Mouse (Mus musculus): Measurements from ENCODE around the gene Dstn. TPM values are rescaled to one million over a fixed set of nuclear protein-coding genes. Genes with fewer than 3 reads are reported as not detected.

Dstn gene
- 371 and 373 TPM in 2 replicates for polyA plus RNA-seq (2014; fragmentation: Nextera tagmentation; extraction: Ambion mirVana)

DNA sequence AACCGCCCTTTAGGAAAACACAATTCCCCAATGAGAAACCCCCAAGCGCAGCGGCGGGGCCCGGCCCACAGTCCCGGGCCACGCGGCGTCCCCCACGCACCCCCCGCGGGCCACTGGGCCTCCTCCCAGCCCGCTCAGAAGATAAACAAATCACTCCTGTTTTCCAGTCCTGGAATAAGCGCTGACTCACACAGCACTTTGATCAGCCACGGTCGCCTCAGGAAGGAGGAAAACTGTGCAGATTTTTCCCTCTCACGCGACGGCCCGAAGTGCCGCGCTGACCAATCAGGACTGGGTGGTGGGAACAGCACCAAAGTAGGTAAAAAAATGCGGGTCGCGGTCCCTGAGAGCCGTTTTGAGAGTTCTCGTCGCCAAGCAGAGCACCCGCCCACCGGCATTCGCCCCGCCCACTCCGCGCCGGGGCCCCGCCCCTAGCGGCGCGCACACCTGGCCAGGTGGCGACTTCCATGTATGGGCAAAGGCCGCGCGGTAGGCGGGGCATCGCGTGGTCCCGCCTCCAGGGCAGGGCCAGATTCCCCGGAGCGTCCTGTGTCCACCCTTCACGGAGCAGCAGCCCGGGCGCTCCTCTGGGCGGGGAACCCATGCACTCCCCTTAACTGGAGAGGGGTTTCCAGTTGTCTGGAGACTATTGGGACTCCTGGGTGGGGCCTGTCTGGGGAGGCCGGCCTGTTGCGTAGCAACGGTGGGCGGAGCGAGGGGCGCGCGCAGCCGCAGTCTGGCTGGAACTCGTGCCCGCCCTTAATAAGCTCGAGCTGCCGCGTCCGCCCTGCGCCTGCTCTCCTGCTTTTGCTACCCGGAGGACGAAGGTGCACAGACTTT is at the start of gene Dstn:
Gene Dstn (plus strand): TSS at position 561 of the 840 bp plus-strand sequence.
- H3K9me3 ChIP-seq (ENCODE audit: control insufficient read depth, low read length) = no peaks in the 10 kb centered on the region
- peak within 1 kb of the TSS; percentile 87 for H3K9ac ChIP-seq (ENCODE audit: low read length)
- 0 out of 2 replicates have a peak, but pooled peaks cover 3% of the 10 kb centered on the region for H3K4me1 ChIP-seq (ENCODE audit: control insufficient read depth, insufficient read depth, low read length)
- H3K36me3 ChIP-seq (ENCODE audit: control insufficient read depth, insufficient read depth, low read length) = no peaks in the 10 kb centered on the region
- no peaks in the 10 kb centered on the region for H3K27me3 ChIP-seq (ENCODE audit: control insufficient read depth, insufficient read depth, low read length)
- ATAC-seq (ENCODE audit: insufficient number of reproducible peaks, low FRiP score, low TSS enrichment, low read depth) (peak; percentile 98), DNase-seq (ENCODE audit: low spot score) (peak; percentile 98)
- peak within 1 kb of the TSS; percentile 95 for H3K27ac ChIP-seq (replicated peaks; ENCODE audit: low read depth, low read length)
- peak within 1 kb of the TSS; percentile 75 for H3K4me3 ChIP-seq (ENCODE audit: low read depth, low read length)
- peak within 1 kb of the TSS; percentile 74 for H3K4me2 ChIP-seq (ENCODE audit: low read depth, severe bottlenecking)
- WGBS = under 1% methylated on average over 62 of the region's 71 CpGs

DNA sequence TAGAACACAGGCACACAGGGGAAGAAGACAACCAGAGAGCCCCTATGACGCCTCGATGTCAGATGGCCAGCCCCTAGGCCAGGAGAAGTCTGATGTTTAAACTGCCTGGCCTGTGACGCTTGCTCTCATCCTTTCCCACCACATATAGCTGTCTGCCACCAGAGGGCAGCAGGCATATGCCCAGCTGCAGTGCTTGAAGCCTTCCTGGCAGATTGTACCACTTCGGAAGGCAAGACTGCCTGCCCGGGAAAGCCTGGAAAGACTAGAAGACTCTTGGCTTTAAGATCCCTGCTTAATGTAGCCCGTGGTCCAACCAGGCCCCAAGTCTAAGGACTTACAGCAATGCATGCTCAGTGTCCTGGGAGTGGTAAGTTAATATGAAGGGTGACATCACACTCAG is 47.8 kb upstream of the Dstn start:
- WGBS = 7% methylated on average over 6 of the region's 6 CpGs
- Histone ChIP-seq H3K4me3 (ENCODE audit: low read depth, low read length) (no peak overlapping the region), H3K36me3 (ENCODE audit: control insufficient read depth, insufficient read depth, low read length) (no peaks in the 10 kb centered on the region), H3K4me2 (ENCODE audit: low read depth, severe bottlenecking) (no peak overlapping the region), H3K27ac (replicated peaks; ENCODE audit: low read depth, low read length) (no peak overlapping the region), H3K27me3 (ENCODE audit: control insufficient read depth, insufficient read depth, low read length) (no peaks in the 10 kb centered on the region), H3K9me3 (ENCODE audit: control insufficient read depth, low read length) (no peaks in the 10 kb centered on the region), H3K9ac (ENCODE audit: low read length) (no peak overlapping the region), H3K4me1 (ENCODE audit: control insufficient read depth, insufficient read depth, low read length) (no peaks in the 10 kb centered on the region)
- DNase-seq (ENCODE audit: low spot score) = peak; percentile 81
- ATAC-seq (ENCODE audit: insufficient number of reproducible peaks, low FRiP score, low TSS enrichment, low read depth) = peak; percentile 61; the same call in 1 of the 2 replicates

- 49% methylated on average over 10 of the region's 10 CpGs for WGBS
- DNase-seq (ENCODE audit: low spot score) = no peak
Measured at GRCm38 (mm10) chr2:143870936-143871688, 44.0 kb upstream of the Dstn start.

GRCm38 (mm10) chr2:143876026-143876425 is 39.1 kb upstream of the Dstn start:
- ATAC-seq (ENCODE audit: insufficient number of reproducible peaks, low FRiP score, low TSS enrichment, low read depth) = no peak
- no peak overlapping the region for H3K4me3 ChIP-seq (ENCODE audit: low read depth, low read length)
- no peaks in the 10 kb centered on the region for H3K4me1 ChIP-seq (ENCODE audit: control insufficient read depth, insufficient read depth, low read length)
- no peaks in the 10 kb centered on the region for H3K27me3 ChIP-seq (ENCODE audit: control insufficient read depth, insufficient read depth, low read length)
- 83% methylated on average over 1 of the region's 1 CpGs for WGBS
- no peaks in the 10 kb centered on the region for H3K9me3 ChIP-seq (ENCODE audit: control insufficient read depth, low read length)
- DNase-seq (ENCODE audit: low spot score) = no peak
- no peak overlapping the region for H3K4me2 ChIP-seq (ENCODE audit: low read depth, severe bottlenecking)
- H3K27ac ChIP-seq (replicated peaks; ENCODE audit: low read depth, low read length) = no peak overlapping the region
- no peaks in the 10 kb centered on the region for H3K36me3 ChIP-seq (ENCODE audit: control insufficient read depth, insufficient read depth, low read length)
- H3K9ac ChIP-seq (ENCODE audit: low read length) = no peak overlapping the region

More at GRCm38 (mm10) chr2:143870936-143871688, 44.0 kb upstream of the Dstn start:
- no peaks in the 10 kb centered on the region for H3K9me3 ChIP-seq (ENCODE audit: control insufficient read depth, low read length)
- no peak overlapping the region for H3K4me3 ChIP-seq (ENCODE audit: low read depth, low read length)
- no peak overlapping the region for H3K27ac ChIP-seq (replicated peaks; ENCODE audit: low read depth, low read length)
- H3K27me3 ChIP-seq (ENCODE audit: control insufficient read depth, insufficient read depth, low read length) = no peaks in the 10 kb centered on the region
- no peaks in the 10 kb centered on the region for H3K36me3 ChIP-seq (ENCODE audit: control insufficient read depth, insufficient read depth, low read length)
- H3K4me1 ChIP-seq (ENCODE audit: control insufficient read depth, insufficient read depth, low read length) = no peaks in the 10 kb centered on the region
- H3K9ac ChIP-seq (ENCODE audit: low read length) = no peak overlapping the region
- no peak for ATAC-seq (ENCODE audit: insufficient number of reproducible peaks, low FRiP score, low TSS enrichment, low read depth)
- no peak overlapping the region for H3K4me2 ChIP-seq (ENCODE audit: low read depth, severe bottlenecking)

DNA sequence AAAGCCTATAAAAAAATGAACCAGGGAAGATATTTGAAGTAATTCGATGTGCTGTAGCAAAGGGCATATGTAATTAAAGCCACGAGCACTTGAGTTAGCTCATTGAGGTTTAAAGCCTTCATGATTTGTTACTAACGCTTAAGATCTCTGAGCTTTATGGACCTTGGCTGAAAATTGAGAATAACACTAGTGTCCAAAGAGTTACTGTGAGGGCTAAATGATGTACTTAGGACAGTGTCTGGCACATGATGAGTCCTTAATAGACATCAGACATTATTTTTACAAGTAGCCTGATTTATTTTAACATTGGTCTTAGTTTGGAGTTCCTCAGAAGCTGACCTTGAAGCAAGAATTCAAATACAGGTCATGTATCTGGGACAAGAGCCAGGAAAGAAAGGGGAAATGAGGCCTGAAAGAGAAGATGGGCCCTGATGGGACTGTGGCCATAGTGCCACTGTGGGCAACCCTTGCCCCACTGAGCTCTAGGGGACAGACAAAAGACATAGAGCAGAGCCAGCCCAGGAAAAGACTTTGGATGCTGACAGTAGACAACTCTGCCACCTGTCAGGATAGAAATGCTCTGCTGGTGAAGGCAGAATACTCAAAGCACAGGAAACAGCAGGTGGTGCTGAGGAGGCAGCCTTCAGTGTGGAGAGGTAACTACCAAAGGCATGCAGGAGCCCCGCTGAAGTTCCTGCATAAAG is 38.0 kb upstream of the Dstn start:
- Histone ChIP-seq H3K4me2 (ENCODE audit: low read depth, severe bottlenecking) (no peak overlapping the region), H3K27ac (replicated peaks; ENCODE audit: low read depth, low read length) (no peak overlapping the region), H3K4me3 (ENCODE audit: low read depth, low read length) (no peak overlapping the region), H3K4me1 (ENCODE audit: control insufficient read depth, insufficient read depth, low read length) (no peaks in the 10 kb centered on the region), H3K9ac (ENCODE audit: low read length) (no peak overlapping the region), H3K36me3 (ENCODE audit: control insufficient read depth, insufficient read depth, low read length) (no peaks in the 10 kb centered on the region), H3K9me3 (ENCODE audit: control insufficient read depth, low read length) (no peaks in the 10 kb centered on the region), H3K27me3 (ENCODE audit: control insufficient read depth, insufficient read depth, low read length) (no peaks in the 10 kb centered on the region)
- 63% methylated on average over 4 of the region's 4 CpGs for WGBS
- ATAC-seq (ENCODE audit: insufficient number of reproducible peaks, low FRiP score, low TSS enrichment, low read depth) (no peak), DNase-seq (ENCODE audit: low spot score) (no peak)

DNA sequence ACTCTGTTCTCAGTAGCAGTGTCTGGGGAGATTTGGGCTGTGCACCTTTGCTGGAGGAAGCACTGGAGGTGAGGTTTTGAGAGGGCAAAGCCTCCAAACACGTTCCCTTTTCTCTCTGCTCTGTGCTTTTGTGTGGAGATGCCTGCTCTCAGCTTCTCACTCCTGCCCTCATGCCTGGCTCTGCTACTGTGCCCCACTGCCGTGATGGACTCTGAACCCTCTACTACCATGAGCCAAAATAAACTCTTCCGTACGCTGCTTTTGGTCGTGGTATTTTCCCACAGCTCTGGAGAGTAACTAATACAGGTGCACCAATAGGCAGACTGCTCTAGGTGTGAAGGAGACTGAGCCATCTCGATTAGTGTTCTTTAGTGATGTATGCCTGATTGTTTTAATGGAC is 35.8 kb upstream of the Dstn start:
- Histone ChIP-seq H3K4me2 (ENCODE audit: low read depth, severe bottlenecking) (no peak overlapping the region), H3K4me1 (ENCODE audit: control insufficient read depth, insufficient read depth, low read length) (no peaks in the 10 kb centered on the region), H3K4me3 (ENCODE audit: low read depth, low read length) (no peak overlapping the region), H3K36me3 (ENCODE audit: control insufficient read depth, insufficient read depth, low read length) (no peaks in the 10 kb centered on the region), H3K27ac (replicated peaks; ENCODE audit: low read depth, low read length) (no peak overlapping the region), H3K9me3 (ENCODE audit: control insufficient read depth, low read length) (no peaks in the 10 kb centered on the region), H3K27me3 (ENCODE audit: control insufficient read depth, insufficient read depth, low read length) (no peaks in the 10 kb centered on the region), H3K9ac (ENCODE audit: low read length) (no peak overlapping the region)
- 90% methylated on average over 6 of the region's 6 CpGs for WGBS
- ATAC-seq (ENCODE audit: insufficient number of reproducible peaks, low FRiP score, low TSS enrichment, low read depth) (no peak), DNase-seq (ENCODE audit: low spot score) (no peak)

DNA sequence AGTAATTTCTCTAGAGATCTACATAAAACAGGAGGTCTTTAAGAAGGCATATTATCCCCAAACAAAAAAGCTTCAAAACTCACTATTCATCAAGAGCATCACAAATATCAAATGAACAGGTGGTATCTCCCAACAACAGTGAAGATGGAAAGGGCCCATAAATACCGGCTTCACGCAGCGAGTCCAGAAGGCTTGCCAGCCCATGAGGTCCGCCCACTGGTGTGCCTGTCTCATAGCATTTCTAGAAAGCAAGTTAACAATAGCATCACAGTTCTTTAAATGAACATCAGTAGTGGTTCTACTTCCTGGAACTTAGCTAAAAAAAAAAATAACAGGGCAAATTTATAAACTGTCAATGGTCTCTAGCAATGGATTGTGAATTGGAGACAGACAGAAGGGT is 33.1 kb upstream of the Dstn start:
- Histone ChIP-seq H3K9me3 (ENCODE audit: control insufficient read depth, low read length) (no peaks in the 10 kb centered on the region), H3K36me3 (ENCODE audit: control insufficient read depth, insufficient read depth, low read length) (no peaks in the 10 kb centered on the region), H3K27me3 (ENCODE audit: control insufficient read depth, insufficient read depth, low read length) (no peaks in the 10 kb centered on the region), H3K4me1 (ENCODE audit: control insufficient read depth, insufficient read depth, low read length) (no peaks in the 10 kb centered on the region), H3K4me2 (ENCODE audit: low read depth, severe bottlenecking) (no peak overlapping the region), H3K4me3 (ENCODE audit: low read depth, low read length) (no peak overlapping the region), H3K9ac (ENCODE audit: low read length) (no peak overlapping the region), H3K27ac (replicated peaks; ENCODE audit: low read depth, low read length) (no peak overlapping the region)
- 86% methylated on average over 4 of the region's 4 CpGs for WGBS
- no peak for ATAC-seq (ENCODE audit: insufficient number of reproducible peaks, low FRiP score, low TSS enrichment, low read depth)
- DNase-seq (ENCODE audit: low spot score) = no peak

DNA sequence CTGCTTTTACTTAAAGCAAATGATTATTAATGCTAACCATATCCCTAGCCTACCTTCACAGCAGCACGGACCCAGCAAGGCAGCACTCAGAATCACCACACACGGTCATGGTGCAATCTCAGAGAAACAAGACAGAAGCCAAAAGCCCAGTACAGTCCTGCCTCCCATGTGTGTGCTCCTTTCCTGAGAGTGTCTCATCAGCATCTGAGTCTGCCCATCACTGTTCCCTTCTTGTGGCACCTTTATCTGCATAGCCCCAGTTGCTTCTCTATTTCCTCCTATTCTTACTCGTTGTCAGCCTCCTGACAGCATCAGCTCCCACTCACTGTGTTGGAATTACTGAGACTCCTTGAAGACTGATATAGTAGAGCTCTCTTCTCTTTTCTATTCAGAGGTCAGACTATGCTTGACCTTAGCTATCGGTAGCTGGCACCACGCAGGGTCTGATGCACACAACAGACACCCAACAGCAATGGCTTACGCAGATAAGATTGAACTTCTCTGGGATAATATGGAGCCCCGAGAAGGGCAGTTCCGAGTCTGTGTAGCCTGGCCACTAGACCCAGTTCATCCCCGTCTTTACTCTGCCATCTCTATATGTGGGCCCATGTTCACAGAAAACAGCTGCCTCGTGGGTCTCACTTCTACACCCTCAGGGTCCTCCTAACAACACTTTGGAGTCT is 32.4 kb upstream of the Dstn start:
- no peak for DNase-seq (ENCODE audit: low spot score)
- no peaks in the 10 kb centered on the region for H3K27me3 ChIP-seq (ENCODE audit: control insufficient read depth, insufficient read depth, low read length)
- H3K9me3 ChIP-seq (ENCODE audit: control insufficient read depth, low read length) = no peaks in the 10 kb centered on the region
- no peak overlapping the region for H3K27ac ChIP-seq (replicated peaks; ENCODE audit: low read depth, low read length)
- WGBS = 84% methylated on average over 10 of the region's 10 CpGs
- H3K4me1 ChIP-seq (ENCODE audit: control insufficient read depth, insufficient read depth, low read length) = no peaks in the 10 kb centered on the region
- H3K36me3 ChIP-seq (ENCODE audit: control insufficient read depth, insufficient read depth, low read length) = no peaks in the 10 kb centered on the region
- no peak overlapping the region for H3K4me2 ChIP-seq (ENCODE audit: low read depth, severe bottlenecking)
- H3K4me3 ChIP-seq (ENCODE audit: low read depth, low read length) = no peak overlapping the region
- no peak for ATAC-seq (ENCODE audit: insufficient number of reproducible peaks, low FRiP score, low TSS enrichment, low read depth)
- H3K9ac ChIP-seq (ENCODE audit: low read length) = no peak overlapping the region
